Mouse (Mus musculus): ENCODE measurements at regions not wholly inside any gene's neighbourhood (a gene's known extent, or its start where the extent isn't known, plus 50 kb on each side); places are given as distances from the start of the nearest gene placed in this dataset.

DNA sequence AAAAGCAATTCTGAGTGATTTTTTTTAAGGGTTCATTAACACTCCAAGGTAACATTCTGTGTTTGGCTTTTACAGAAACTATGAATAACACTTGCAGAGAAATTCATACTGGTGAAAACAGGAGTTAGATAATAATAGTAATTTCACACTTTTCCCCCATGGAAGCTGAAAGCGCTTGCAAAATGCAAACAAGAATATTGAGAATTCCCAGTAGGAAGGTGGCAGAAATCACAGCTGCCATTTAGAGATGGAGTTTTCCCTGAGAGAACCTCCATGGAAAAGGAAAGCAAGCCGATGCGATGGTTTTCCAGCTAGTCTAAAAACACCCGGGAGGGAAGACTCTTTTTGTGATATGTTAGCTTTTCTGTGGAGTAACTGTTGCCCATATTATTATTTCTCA lies 174.1 kb upstream of the App start:
- Histone ChIP-seq H3K27me3 (replicated peaks) (no peaks in the 10 kb centered on the region), H3K4me3 (replicated peaks) (no peak overlapping the region), H3K36me3 (replicated peaks; ENCODE audit: low read length) (no peaks in the 10 kb centered on the region), H3K4me1 (no peaks in the 10 kb centered on the region), H3K9me3 (peaks cover 2% of the 10 kb centered on the region; the same call in 1 of the 2 replicates)
- TF ChIP-seq GATA1 (IDR thresholded peaks at IDR 0.05; ENCODE audit: borderline replicate concordance, low read length), result no peak
- no peak for TF ChIP-seq FLI1 (IDR thresholded peaks at IDR 0.05; ENCODE audit: low read length)

DNA sequence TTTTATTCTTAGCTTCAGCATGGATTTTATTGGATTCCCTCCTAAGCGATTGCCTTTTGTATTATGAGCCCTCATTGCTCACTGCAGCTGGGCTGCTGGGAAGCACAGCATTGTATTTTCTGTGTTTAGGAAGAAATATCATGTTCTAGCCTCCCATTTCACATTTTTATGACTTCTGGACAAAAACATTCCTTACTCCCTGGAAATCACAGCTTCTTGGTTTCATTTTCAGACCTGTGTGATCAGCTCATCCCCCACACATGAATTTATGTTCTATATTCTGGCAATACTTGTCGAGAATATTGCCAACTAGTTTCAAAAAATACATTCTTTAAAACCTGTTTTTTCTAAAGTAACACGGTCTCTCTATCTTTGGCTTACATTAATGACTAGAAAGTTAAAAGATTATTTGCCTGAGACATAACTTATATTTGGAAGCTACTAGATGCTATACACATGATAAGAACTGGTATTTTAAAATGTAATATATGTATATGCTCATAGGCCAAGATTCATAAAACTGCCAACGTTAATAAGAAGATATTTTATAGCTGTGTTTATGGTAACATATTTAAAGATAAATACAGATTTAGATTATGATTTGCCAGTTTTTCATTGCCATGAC lies 163.0 kb upstream of the App start:
- TF ChIP-seq FLI1 (IDR thresholded peaks at IDR 0.05; ENCODE audit: low read length), result no peak
- TF ChIP-seq GATA1 (IDR thresholded peaks at IDR 0.05; ENCODE audit: borderline replicate concordance, low read length), result no peak

DNA sequence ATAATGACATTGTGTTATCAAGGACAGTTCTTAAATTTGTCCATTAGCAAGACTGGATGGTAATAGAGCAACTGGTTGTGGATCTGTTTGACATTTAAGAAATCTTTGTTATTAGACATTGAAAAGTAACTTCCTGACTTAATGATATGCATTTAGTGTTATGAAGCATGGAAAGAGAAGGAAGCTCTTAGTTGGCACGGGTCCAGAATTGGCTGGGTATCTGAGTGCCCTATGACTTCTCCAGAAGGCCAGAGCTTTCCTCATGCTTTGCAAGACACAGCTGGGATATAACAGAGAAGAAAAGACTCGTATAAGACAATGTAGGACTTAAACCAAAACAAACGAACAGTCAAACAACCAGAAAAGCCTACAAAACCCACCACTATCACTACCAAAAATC lies 160.0 kb upstream of the App start:
- TF ChIP-seq FLI1 (IDR thresholded peaks at IDR 0.05; ENCODE audit: low read length) (no peak), GATA1 (IDR thresholded peaks at IDR 0.05; ENCODE audit: borderline replicate concordance, low read length) (no peak)

More for the DNA sequence above, 163.0 kb upstream of the App start:
- Histone ChIP-seq H3K4me1 (no peaks in the 10 kb centered on the region), H3K27me3 (replicated peaks) (no peaks in the 10 kb centered on the region), H3K9me3 (no peaks in the 10 kb centered on the region), H3K4me3 (replicated peaks) (no peak overlapping the region), H3K36me3 (replicated peaks; ENCODE audit: low read length) (no peaks in the 10 kb centered on the region)

DNA sequence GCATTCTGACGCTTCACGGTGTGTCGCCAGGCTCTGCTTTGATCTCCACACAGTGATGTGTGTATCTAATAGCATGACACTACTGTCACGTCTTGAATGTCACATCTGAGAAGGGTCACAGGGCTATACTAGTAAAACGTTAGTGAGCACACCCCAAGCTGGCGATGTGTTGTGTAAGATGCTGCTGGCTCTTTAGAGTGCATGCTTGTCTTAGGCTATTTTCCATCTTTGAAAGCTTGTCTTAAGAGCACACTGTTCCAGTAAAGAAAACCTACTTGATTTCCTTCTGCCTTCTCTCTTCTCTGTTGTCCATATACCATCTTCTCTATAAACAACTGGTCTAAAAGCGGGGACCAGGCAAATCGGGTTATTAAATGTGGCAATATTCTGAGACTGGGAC lies 138.5 kb upstream of the App start:
- Histone ChIP-seq H3K9me3 (peaks cover 16% of the 10 kb centered on the region), H3K27me3 (replicated peaks) (no peaks in the 10 kb centered on the region), H3K4me1 (no peaks in the 10 kb centered on the region), H3K36me3 (replicated peaks; ENCODE audit: low read length) (no peaks in the 10 kb centered on the region), H3K4me3 (replicated peaks) (peak overlapping the region; percentile 23)
- no peak for TF ChIP-seq GATA1 (IDR thresholded peaks at IDR 0.05; ENCODE audit: borderline replicate concordance, low read length)
- TF ChIP-seq FLI1 (IDR thresholded peaks at IDR 0.05; ENCODE audit: low read length), result no peak

More for the DNA sequence above, 160.0 kb upstream of the App start:
- Histone ChIP-seq H3K27me3 (replicated peaks) (no peaks in the 10 kb centered on the region), H3K9me3 (peaks cover under 1% of the 10 kb centered on the region; the same call in 1 of the 2 replicates), H3K4me3 (replicated peaks) (no peak overlapping the region), H3K4me1 (no peaks in the 10 kb centered on the region), H3K36me3 (replicated peaks; ENCODE audit: low read length) (no peaks in the 10 kb centered on the region)

DNA sequence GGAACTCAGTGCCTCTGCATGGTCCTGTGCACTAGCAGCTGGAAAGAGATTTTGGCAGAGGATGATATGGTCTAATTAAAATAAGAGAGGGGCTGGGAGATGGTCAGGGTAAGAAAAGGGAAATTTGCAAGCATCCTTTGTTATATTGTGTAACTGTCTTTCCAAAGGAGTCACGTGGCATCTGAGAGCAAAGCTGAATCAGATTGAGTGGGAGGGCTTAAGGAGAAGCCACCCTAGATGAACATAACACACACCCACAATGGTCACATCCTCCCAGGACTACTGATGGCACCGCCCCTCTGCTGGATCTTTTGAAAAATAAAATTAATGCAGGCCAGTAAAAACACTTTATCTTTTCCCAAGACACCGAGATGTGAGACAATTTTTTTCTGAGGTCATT lies 135.9 kb upstream of the App start:
- Histone ChIP-seq H3K4me3 (replicated peaks) (no peak overlapping the region), H3K9me3 (peaks cover 20% of the 10 kb centered on the region), H3K4me1 (no peaks in the 10 kb centered on the region), H3K36me3 (replicated peaks; ENCODE audit: low read length) (no peaks in the 10 kb centered on the region), H3K27me3 (replicated peaks) (no peaks in the 10 kb centered on the region)
- TF ChIP-seq FLI1 (IDR thresholded peaks at IDR 0.05; ENCODE audit: low read length) (no peak), GATA1 (IDR thresholded peaks at IDR 0.05; ENCODE audit: borderline replicate concordance, low read length) (no peak)

DNA sequence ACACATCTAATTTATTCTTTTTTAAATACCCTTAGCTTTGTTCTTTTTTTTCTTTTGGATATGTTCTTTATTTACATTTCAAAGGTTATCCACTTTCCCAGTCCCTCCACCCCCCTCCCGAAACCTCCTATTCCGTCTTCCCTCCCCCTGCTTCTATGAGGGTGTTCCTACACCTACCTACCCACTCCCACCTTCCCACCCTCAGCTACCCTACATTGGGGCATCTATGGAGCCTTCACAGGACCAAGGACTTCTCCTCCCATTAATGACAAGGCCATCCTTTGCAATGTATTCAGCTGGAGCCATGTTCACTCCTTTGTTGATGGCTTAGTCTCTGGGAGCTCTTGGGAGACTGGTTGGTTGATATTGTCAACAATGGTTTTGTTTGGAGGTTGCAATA lies 134.9 kb upstream of the App start:
- H3K4me1 ChIP-seq, result no peaks in the 10 kb centered on the region
- no peaks in the 10 kb centered on the region for H3K36me3 ChIP-seq (replicated peaks; ENCODE audit: low read length)
- no peak overlapping the region for H3K4me3 ChIP-seq (replicated peaks)
- no peaks in the 10 kb centered on the region for H3K27me3 ChIP-seq (replicated peaks)
- H3K9me3 ChIP-seq, result peaks cover 27% of the 10 kb centered on the region
- TF ChIP-seq FLI1 (IDR thresholded peaks at IDR 0.05; ENCODE audit: low read length) (no peak), GATA1 (IDR thresholded peaks at IDR 0.05; ENCODE audit: borderline replicate concordance, low read length) (no peak)

DNA sequence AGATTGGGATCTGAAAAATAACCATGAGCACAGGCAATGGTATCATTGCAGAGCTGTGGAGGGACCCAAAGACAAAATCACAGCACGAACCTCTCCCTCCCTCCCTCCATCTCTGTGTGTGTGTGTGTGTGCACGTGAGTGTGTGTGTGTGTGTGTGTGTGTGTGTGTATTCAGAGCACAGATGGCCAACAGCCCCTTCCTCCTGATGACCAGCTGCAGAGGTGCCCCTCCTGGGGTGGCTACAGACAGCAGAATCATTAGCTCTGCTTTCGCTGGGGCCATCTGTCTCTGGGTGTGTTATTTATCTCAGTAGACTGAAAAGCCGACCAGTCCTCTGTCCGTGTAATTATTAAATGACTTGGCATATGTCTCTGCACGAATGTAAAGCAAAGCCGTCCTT lies 134.4 kb upstream of the App start:
- Histone ChIP-seq H3K36me3 (replicated peaks; ENCODE audit: low read length) (no peaks in the 10 kb centered on the region), H3K4me3 (replicated peaks) (no peak overlapping the region), H3K4me1 (no peaks in the 10 kb centered on the region), H3K9me3 (peaks cover 30% of the 10 kb centered on the region), H3K27me3 (replicated peaks) (no peaks in the 10 kb centered on the region)
- TF ChIP-seq GATA1 (IDR thresholded peaks at IDR 0.05; ENCODE audit: borderline replicate concordance, low read length) (no peak), FLI1 (IDR thresholded peaks at IDR 0.05; ENCODE audit: low read length) (no peak)

DNA sequence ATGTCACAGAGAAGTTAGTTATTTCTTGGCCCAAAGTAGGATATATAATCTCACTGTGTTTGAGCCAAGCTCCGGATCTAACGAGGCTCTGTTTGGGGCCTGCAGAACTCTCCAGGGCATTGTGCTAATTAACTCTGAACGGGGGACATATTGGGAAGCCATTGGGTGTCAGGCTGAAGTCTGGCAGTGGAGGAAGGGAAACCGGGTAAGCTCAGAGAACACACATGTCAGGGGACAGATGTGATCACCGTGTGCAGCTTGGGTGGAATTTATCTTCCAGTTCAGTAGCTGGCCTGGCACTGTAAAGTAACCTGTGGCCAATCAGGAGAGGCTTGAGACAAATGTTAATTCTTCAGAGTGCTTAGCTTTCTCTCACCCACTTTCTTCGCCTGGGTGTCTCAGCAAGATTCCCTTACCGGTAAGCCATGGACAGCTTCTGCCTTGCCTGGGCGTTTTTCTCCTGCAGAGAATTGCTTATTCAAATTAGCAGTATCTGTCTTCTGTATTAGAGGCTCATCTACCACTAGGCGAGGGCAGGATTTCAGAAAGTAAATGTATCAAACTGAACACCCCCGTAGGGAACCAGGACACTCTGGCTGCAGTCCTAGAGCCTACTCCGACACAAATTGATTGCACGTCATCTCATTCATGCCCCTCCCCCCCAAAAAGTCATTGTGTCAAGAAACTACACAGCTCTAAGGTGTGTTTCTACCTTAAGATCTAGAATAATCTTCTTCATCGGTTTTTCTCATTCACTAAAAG lies 126.7 kb upstream of the App start:
- no peak overlapping the region for H3K4me3 ChIP-seq (replicated peaks)
- no peaks in the 10 kb centered on the region for H3K27me3 ChIP-seq (replicated peaks)
- peaks cover 28% of the 10 kb centered on the region for H3K9me3 ChIP-seq
- H3K36me3 ChIP-seq (replicated peaks; ENCODE audit: low read length), result no peaks in the 10 kb centered on the region
- H3K4me1 ChIP-seq, result no peaks in the 10 kb centered on the region
- no peak for TF ChIP-seq GATA1 (IDR thresholded peaks at IDR 0.05; ENCODE audit: borderline replicate concordance, low read length)
- no peak for TF ChIP-seq FLI1 (IDR thresholded peaks at IDR 0.05; ENCODE audit: low read length)

DNA sequence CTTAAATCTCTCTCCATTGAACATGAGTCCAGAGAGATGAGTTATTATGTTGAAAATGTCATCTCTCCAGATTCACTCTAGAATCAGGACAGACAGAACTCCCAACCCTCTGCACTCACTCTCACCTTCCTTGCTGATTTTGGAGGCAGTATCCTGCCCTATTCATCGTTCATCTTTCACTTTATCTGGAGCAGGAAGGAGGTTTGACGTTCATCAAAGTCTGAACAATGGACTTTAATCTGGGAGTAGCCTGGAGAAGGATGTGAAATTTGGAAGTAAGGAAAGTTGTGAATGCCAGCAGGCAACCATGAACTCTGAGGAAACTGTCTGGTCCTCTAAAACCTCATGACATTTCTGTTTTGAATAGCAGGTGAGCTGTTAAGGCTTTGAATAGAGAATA lies 125.0 kb upstream of the App start:
- Histone ChIP-seq H3K9me3 (peaks cover 19% of the 10 kb centered on the region), H3K36me3 (replicated peaks; ENCODE audit: low read length) (no peaks in the 10 kb centered on the region), H3K4me3 (replicated peaks) (no peak overlapping the region), H3K4me1 (no peaks in the 10 kb centered on the region), H3K27me3 (replicated peaks) (no peaks in the 10 kb centered on the region)
- TF ChIP-seq GATA1 (IDR thresholded peaks at IDR 0.05; ENCODE audit: borderline replicate concordance, low read length), result no peak
- no peak for TF ChIP-seq FLI1 (IDR thresholded peaks at IDR 0.05; ENCODE audit: low read length)

Measured in megakaryocyte, embryonic 14.5 days (primary cell).